Mouse (Mus musculus) CH12.LX (cell line): Measurements from ENCODE around the gene Pdcd10. TPM values are rescaled to one million over a fixed set of nuclear protein-coding genes. Genes with fewer than 3 reads are reported as not detected.

ENCODE experiments used
- DNase-seq: peaks from one replicate; pipeline ENCODE4 v3.0.0-alpha.2; 2013; ENCODE audit errors: extremely low read depth
- H3K27ac ChIP-seq: 2 replicates; pipeline ENCODE4 v1.5.1; 2012; ENCODE audit warnings: low read depth, mild to moderate bottlenecking, control low read depth, moderate library complexity; ENCODE audit not compliant: insufficient read depth
- H3K27me3 ChIP-seq: replicated peaks from 2 replicates; pipeline ENCODE3; 2012; ENCODE audit warnings: inconsistent platforms
- H3K36me3 ChIP-seq, 2 experiments: replicated peaks in 1 of 2; 2 replicates each; pipeline versions ENCODE3 to v1.6.1; 2012; ENCODE audit warnings: inconsistent platforms in 1 of 2, low read length in 1 of 2, mild to moderate bottlenecking in 1 of 2, mixed read lengths in 1 of 2, moderate library complexity in 1 of 2; ENCODE audit not compliant: control insufficient read depth in 1 of 2, insufficient read depth in 1 of 2
- H3K4me1 ChIP-seq, 2 experiments: 2 replicates each; pipeline ENCODE4 v1.6.1; 2012; ENCODE audit warnings: inconsistent platforms in 1 of 2, moderate library complexity in 1 of 2; ENCODE audit not compliant: insufficient read depth in 2 of 2, control insufficient read depth in 1 of 2
- H3K4me2 ChIP-seq: 2 replicates; pipeline ENCODE4 v1.6.1; 2012; ENCODE audit warnings: low read depth, mild to moderate bottlenecking, control low read depth; ENCODE audit not compliant: poor library complexity, insufficient read depth, severe bottlenecking
- H3K4me3 ChIP-seq, 3 experiments: fragments of 150-350 bp in 1 of 3; sonication (generic) in 1 of 3; replicated peaks in 1 of 3; 2 replicates each; pipeline versions ENCODE3 to v1.5.1; 2011 to 2012; ENCODE audit warnings: low read depth in 2 of 3, low read length in 2 of 3, mild to moderate bottlenecking in 2 of 3, moderate library complexity in 2 of 3, control low read depth in 1 of 3, improper control_type of control experiment in 1 of 3, inconsistent platforms in 1 of 3, mixed read lengths in 1 of 3; ENCODE audit not compliant: poor library complexity in 1 of 3
- H3K79me2 ChIP-seq: replicated peaks from 2 replicates; pipeline ENCODE4 v1.6.1; 2012; ENCODE audit warnings: mild to moderate bottlenecking, moderate library complexity; ENCODE audit not compliant: control insufficient read depth, poor library complexity, insufficient read depth, severe bottlenecking; ENCODE audit errors: extremely low read depth
- H3K9ac ChIP-seq: 2 replicates; pipeline ENCODE4 v1.6.1; 2012; ENCODE audit warnings: low read depth, mild to moderate bottlenecking, control low read depth, moderate library complexity; ENCODE audit not compliant: insufficient read depth
- H3K9me3 ChIP-seq: replicated peaks from 2 replicates; pipeline ENCODE3; 2012; ENCODE audit warnings: low read length, inconsistent platforms, mixed read lengths
- CHD1 ChIP-seq: IDR thresholded peaks from 2 replicates; pipeline ENCODE4 v1.6.1; 2012; ENCODE audit warnings: low read depth, low read length, improper control_type of control experiment, inconsistent platforms
- CHD2 ChIP-seq: IDR thresholded peaks from 2 replicates; pipeline ENCODE4 v1.6.1; 2011; ENCODE audit warnings: low read length, improper control_type of control experiment
- E2F4 ChIP-seq: IDR thresholded peaks from 2 replicates; pipeline ENCODE4 v1.6.1; 2011; ENCODE audit warnings: low read depth, low read length, improper control_type of control experiment; ENCODE audit not compliant: insufficient replicate concordance
- ELF1 ChIP-seq: IDR thresholded peaks from 2 replicates; pipeline ENCODE4 v1.6.1; 2014; ENCODE audit warnings: low read depth, mild to moderate bottlenecking, inconsistent platforms, low read length, improper control_type of control experiment
- GABPA ChIP-seq: IDR thresholded peaks from 2 replicates; pipeline ENCODE4 v1.6.1; 2012; ENCODE audit warnings: low read depth, low read length, improper control_type of control experiment, inconsistent platforms; ENCODE audit not compliant: insufficient replicate concordance
- HCFC1 ChIP-seq: IDR thresholded peaks from 2 replicates; pipeline ENCODE4 v1.6.1; 2012; ENCODE audit warnings: low read depth, mild to moderate bottlenecking, inconsistent platforms, low read length, improper control_type of control experiment
- IRF4 ChIP-seq: IDR thresholded peaks from 2 replicates; pipeline ENCODE4 v1.6.1; 2014; ENCODE audit warnings: low read depth, mild to moderate bottlenecking, inconsistent platforms, low read length, improper control_type of control experiment
- JUN ChIP-seq: IDR thresholded peaks from 2 replicates; pipeline ENCODE4 v1.6.1; 2011; ENCODE audit warnings: low read depth, mild to moderate bottlenecking, low read length, improper control_type of control experiment, moderate library complexity; ENCODE audit not compliant: insufficient read depth
- KAT2A ChIP-seq: IDR thresholded peaks from 2 replicates; pipeline ENCODE4 v1.6.1; 2012; ENCODE audit warnings: low read length, improper control_type of control experiment, inconsistent platforms; ENCODE audit not compliant: insufficient replicate concordance
- MAZ ChIP-seq: IDR thresholded peaks from 2 replicates; pipeline ENCODE4 v1.6.1; 2012; ENCODE audit warnings: low read depth, mild to moderate bottlenecking, inconsistent platforms, low read length, improper control_type of control experiment, moderate library complexity
- MEF2A ChIP-seq: IDR thresholded peaks from 2 replicates; pipeline ENCODE4 v1.6.1; 2014; ENCODE audit warnings: low read depth, mild to moderate bottlenecking, inconsistent platforms, low read length, improper control_type of control experiment, borderline replicate concordance
- NELFE ChIP-seq: IDR thresholded peaks from 2 replicates; pipeline ENCODE4 v1.6.1; 2011; ENCODE audit warnings: low read depth, low read length, improper control_type of control experiment
- POLR2A ChIP-seq: IDR thresholded peaks from 2 replicates; pipeline ENCODE4 v1.6.1; 2011; ENCODE audit warnings: low read depth, mild to moderate bottlenecking, improper control_type of control experiment, low read length
- POLR2AphosphoS2 ChIP-seq: IDR thresholded peaks from 2 replicates; pipeline ENCODE4 v1.6.1; 2011; ENCODE audit warnings: low read depth, low read length, improper control_type of control experiment
- RAD21 ChIP-seq: IDR thresholded peaks from 2 replicates; pipeline ENCODE4 v1.6.1; 2011; ENCODE audit warnings: low read depth, mild to moderate bottlenecking, low read length, improper control_type of control experiment, moderate library complexity
- SIN3A ChIP-seq: IDR thresholded peaks from 2 replicates; pipeline ENCODE4 v1.6.1; 2012; ENCODE audit warnings: low read length, improper control_type of control experiment, inconsistent platforms
- SMC3 ChIP-seq: IDR thresholded peaks from 2 replicates; pipeline ENCODE4 v1.6.1; 2011; ENCODE audit warnings: low read depth, low read length, improper control_type of control experiment
- TBP ChIP-seq: conservative IDR thresholded peaks from 2 replicates; pipeline ENCODE4 v1.6.1; 2011; ENCODE audit warnings: low read depth, low read length, improper control_type of control experiment
- TCF12 ChIP-seq: IDR thresholded peaks from 2 replicates; pipeline ENCODE4 v1.6.1; 2014; ENCODE audit warnings: low read depth, mild to moderate bottlenecking, inconsistent platforms, low read length, improper control_type of control experiment
- UBTF ChIP-seq: IDR thresholded peaks from 2 replicates; pipeline ENCODE4 v1.6.1; 2012; ENCODE audit warnings: low read depth, mild to moderate bottlenecking, inconsistent platforms, low read length, improper control_type of control experiment, moderate library complexity
- USF2 ChIP-seq: conservative IDR thresholded peaks from 2 replicates; pipeline ENCODE4 v1.6.1; 2011; ENCODE audit warnings: low read depth, low read length, improper control_type of control experiment
- ZNF384 ChIP-seq: IDR thresholded peaks from 2 replicates; pipeline ENCODE4 v1.6.1; 2012; ENCODE audit warnings: low read depth, low read length, improper control_type of control experiment, inconsistent platforms
- dilution Hi-C: fragments of 300-500 bp; cut with MboI; formaldehyde crosslinking; loops from 2 replicates; pipeline ENCODE4 v1.14.3; 2020; ENCODE audit warnings: low sequenced_read_pairs; ENCODE audit not compliant: extremely low pct_unique_long_range_greater_than_20kb, extremely low pct_ligation_motif_present
- in situ Hi-C: fragments of 300-500 bp; cut with MboI; formaldehyde crosslinking; loops from 3 replicates; pipeline ENCODE4 v1.14.3; 2019; ENCODE audit warnings: low sequenced_read_pairs, low pct_ligation_motif_present, low pct_unique_long_range_greater_than_20kb, mixed read lengths
- polyA plus RNA-seq: library from polyadenylated mRNA; unstranded; fragments of >175 nt; gene quantifications from 2 replicates; pipeline ENCODE4 v1.2.1, GENCODE M21; 2012; ENCODE audit warnings: low read depth; ENCODE audit not compliant: insufficient read length
- total RNA-seq, 2 experiments: library from RNA; depleted of rRNA; stranded (reverse); fragments of 300-350 nt in 1 of 2; fragments of >200 nt in 1 of 2; gene quantifications; 2 replicates each; pipeline ENCODE4 v1.2.3; 2012 to 2014

Pdcd10 gene
- total RNA-seq (2012; rRNA removed) = 37.1 and 43.9 TPM in 2 replicates
- total RNA-seq (2014; rRNA removed) = 142 and 175 TPM in 2 replicates
- polyA plus RNA-seq = 69.1 and 73.6 TPM in 2 replicates

GRCm38 (mm10) chr3:75556695-75557291 lies at the start of gene Pdcd10:
Pdcd10 (minus strand) TSS chr3:75556856.
- H3K79me2 ChIP-seq = peaks cover 20% of the 10 kb centered on the region
- in situ Hi-C loops = no loop called here
- H3K4me3 ChIP-seq = peak within 1 kb of the TSS; percentile 76 to 96 (median 77)
- no peaks in the 10 kb centered on the region for H3K27me3 ChIP-seq
- dilution Hi-C loops = no loop called here
- peak; percentile 99 for DNase-seq
- no peaks in the 10 kb centered on the region for H3K9me3 ChIP-seq
- peak within 1 kb of the TSS; percentile 26 for H3K27ac ChIP-seq
- peaks cover 2 to 24% of the 10 kb centered on the region in 2 experiments; a peak in 2 of 4 replicates for H3K4me1 ChIP-seq
- H3K4me2 ChIP-seq = peak within 1 kb of the TSS; percentile 98
- H3K36me3 ChIP-seq = peaks cover 0 to 2% of the 10 kb centered on the region in 2 experiments
- TF ChIP-seq IRF4 (peak; percentile 25; the same call in 1 of the 2 replicates), NELFE (peak; percentile 79), ELF1 (peak; percentile 96), TCF12 (peak; percentile 67), SMC3 (no peak), POLR2A (peak; percentile 71), JUN (no peak), E2F4 (no peak), CHD1 (no peak; the same call in 1 of the 2 replicates), MEF2A (no peak), CHD2 (0 out of 2 replicates have a peak, but pooled peaks have one; percentile 19), HCFC1 (peak; percentile 97), SIN3A (peak; percentile 86), KAT2A (peak; percentile 97; the same call in 1 of the 2 replicates), UBTF (0 out of 2 replicates have a peak, but pooled peaks have one; percentile 7), ZNF384 (no peak), RAD21 (no peak), MAZ (peak; percentile 81), GABPA (peak; percentile 73; the same call in 1 of the 2 replicates), USF2 (no peak), TBP (no peak), POLR2AphosphoS2 (peak; percentile 56; the same call in 1 of the 2 replicates)
- H3K9ac ChIP-seq = peak within 1 kb of the TSS; percentile 76
